Mouse (Mus musculus) heart, embryonic 11.5 days (tissue): ENCODE measurements around the gene Cep57l1. TPM values are rescaled to one million over a fixed set of nuclear protein-coding genes. Genes with fewer than 3 reads are reported as not detected.

Experiments used
- ATAC-seq: fragments of 200-750 bp; cut with Nextera tagmentation; replicated peaks from 2 replicates; pipeline ENCODE4 v1.8.0; 2017; ENCODE audit warnings: moderate library complexity; ENCODE audit not compliant: insufficient number of reproducible peaks, low FRiP score, low TSS enrichment
- H3K27ac ChIP-seq: fragments of 300-500 bp; sonication (generic); 2 replicates; pipeline ENCODE4 v1.5.1; 2014; ENCODE audit warnings: mild to moderate bottlenecking, low read depth, low read length
- H3K27me3 ChIP-seq: fragments of 300-500 bp; sonication (generic); 2 replicates; pipeline ENCODE4 v1.6.1; 2014; ENCODE audit warnings: mild to moderate bottlenecking, low read length, mixed read lengths; ENCODE audit not compliant: control insufficient read depth, insufficient read depth
- H3K36me3 ChIP-seq: fragments of 300-500 bp; sonication (generic); 2 replicates; pipeline ENCODE4 v1.6.1; 2014; ENCODE audit warnings: mild to moderate bottlenecking, low read length, moderate library complexity, mixed read lengths; ENCODE audit not compliant: control insufficient read depth, insufficient read depth
- H3K4me1 ChIP-seq: fragments of 300-500 bp; sonication (generic); 2 replicates; pipeline ENCODE4 v1.6.1; 2014; ENCODE audit warnings: low read length; ENCODE audit not compliant: control insufficient read depth, insufficient read depth
- H3K4me2 ChIP-seq: fragments of 300-500 bp; sonication (generic); 2 replicates; pipeline ENCODE4 v1.6.1; 2014; ENCODE audit warnings: mild to moderate bottlenecking, moderate library complexity
- H3K4me3 ChIP-seq: fragments of 300-500 bp; sonication (generic); 2 replicates; pipeline ENCODE4 v1.5.1; 2014; ENCODE audit warnings: low read depth, low read length
- H3K9ac ChIP-seq: fragments of 300-500 bp; sonication (generic); 2 replicates; pipeline ENCODE4 v1.6.1; 2014; ENCODE audit warnings: mild to moderate bottlenecking, low read depth, low read length, moderate library complexity
- H3K9me3 ChIP-seq: fragments of 300-500 bp; sonication (generic); replicated peaks from 2 replicates; pipeline ENCODE4 v1.6.1; 2016; ENCODE audit warnings: low read length; ENCODE audit not compliant: control insufficient read depth
- WGBS: fragments of 180-500 bp; shearing (Covaris S2); extraction: QIAGEN DNeasy Blood & Tissue Kit; methylation state at CpG from one replicate; pipeline ENCODE4 v1.1.7; 2014; ENCODE audit not compliant: insufficient replicate concordance; 5-methylcytosine and 5-hydroxymethylcytosine counted together
- polyA plus RNA-seq: library from polyadenylated mRNA; unstranded; fragments of >200 nt; fragmentation: Nextera tagmentation; extraction: Ambion mirVana; gene quantifications from 2 replicates; pipeline ENCODE4 v1.2.1, GENCODE M21; 2014

Cep57l1 gene
- polyA plus RNA-seq, 1 experiment from 2014 or later, result 22.8 TPM

GRCm38 (mm10) chr10:41766280-41766679 is 43.4 kb downstream of the Cep57l1 start:
- H3K27me3 ChIP-seq, result no peaks in the 10 kb centered on the region
- WGBS, result 67% methylated on average over 4 of the region's 4 CpGs
- H3K9me3 ChIP-seq, result no peaks in the 10 kb centered on the region
- no peak overlapping the region for H3K27ac ChIP-seq
- H3K4me2 ChIP-seq, result no peak overlapping the region
- H3K36me3 ChIP-seq, result no peaks in the 10 kb centered on the region
- ATAC-seq, result no peak
- 0 out of 2 replicates have a peak, but pooled peaks cover 3% of the 10 kb centered on the region for H3K4me1 ChIP-seq
- no peak overlapping the region for H3K9ac ChIP-seq
- no peak overlapping the region for H3K4me3 ChIP-seq

GRCm38 (mm10) chr10:41765586-41765985 is 44.1 kb downstream of the Cep57l1 start:
- Histone ChIP-seq H3K4me2 (no peak overlapping the region), H3K9me3 (no peaks in the 10 kb centered on the region), H3K9ac (no peak overlapping the region), H3K27ac (no peak overlapping the region), H3K4me3 (no peak overlapping the region), H3K27me3 (no peaks in the 10 kb centered on the region), H3K36me3 (no peaks in the 10 kb centered on the region), H3K4me1 (peaks cover 6% of the 10 kb centered on the region; the same call in 1 of the 2 replicates)
- ATAC-seq, result no peak
- WGBS, result 82% methylated on average over 4 of the region's 4 CpGs

- Histone ChIP-seq H3K36me3 (no peaks in the 10 kb centered on the region), H3K9ac (no peak overlapping the region), H3K4me3 (no peak overlapping the region), H3K4me2 (no peak overlapping the region), H3K27ac (no peak overlapping the region), H3K9me3 (no peaks in the 10 kb centered on the region), H3K27me3 (no peaks in the 10 kb centered on the region), H3K4me1 (peaks cover 5% of the 10 kb centered on the region; the same call in 1 of the 2 replicates)
- ATAC-seq, result no peak
- WGBS, result 80% methylated on average over 3 of the region's 3 CpGs
Observed at GRCm38 (mm10) chr10:41763741-41764385, 45.8 kb downstream of the Cep57l1 start.

- no peaks in the 10 kb centered on the region for H3K27me3 ChIP-seq
- WGBS, result 55% methylated on average over 3 of the region's 3 CpGs
- ATAC-seq, result no peak
- H3K9me3 ChIP-seq, result no peaks in the 10 kb centered on the region
- H3K4me2 ChIP-seq, result no peak overlapping the region
- H3K9ac ChIP-seq, result no peak overlapping the region
- peaks cover 5% of the 10 kb centered on the region; the same call in 1 of the 2 replicates for H3K4me1 ChIP-seq
- no peak overlapping the region for H3K4me3 ChIP-seq
- no peaks in the 10 kb centered on the region for H3K36me3 ChIP-seq
- no peak overlapping the region for H3K27ac ChIP-seq
Observed at GRCm38 (mm10) chr10:41760866-41761265, 48.8 kb downstream of the Cep57l1 start.

GRCm38 (mm10) chr10:41758041-41758440 is 51.6 kb downstream of the Cep57l1 start:
- peaks cover 5% of the 10 kb centered on the region; the same call in 1 of the 2 replicates for H3K4me1 ChIP-seq
- H3K27ac ChIP-seq, result no peak overlapping the region
- H3K9me3 ChIP-seq, result no peaks in the 10 kb centered on the region
- H3K9ac ChIP-seq, result no peak overlapping the region
- ATAC-seq, result no peak
- H3K4me3 ChIP-seq, result no peak overlapping the region
- H3K36me3 ChIP-seq, result no peaks in the 10 kb centered on the region
- H3K27me3 ChIP-seq, result no peaks in the 10 kb centered on the region
- H3K4me2 ChIP-seq, result no peak overlapping the region

GRCm38 (mm10) chr10:41757226-41757625 is 52.4 kb downstream of the Cep57l1 start:
- Histone ChIP-seq H3K4me1 (peaks cover 5% of the 10 kb centered on the region; the same call in 1 of the 2 replicates), H3K4me2 (no peak overlapping the region), H3K36me3 (no peaks in the 10 kb centered on the region), H3K4me3 (no peak overlapping the region), H3K27me3 (no peaks in the 10 kb centered on the region), H3K9me3 (no peaks in the 10 kb centered on the region), H3K9ac (no peak overlapping the region), H3K27ac (no peak overlapping the region)
- 94% methylated on average over 5 of the region's 5 CpGs for WGBS
- no peak for ATAC-seq

- Histone ChIP-seq H3K4me2 (no peak overlapping the region), H3K9me3 (no peaks in the 10 kb centered on the region), H3K4me3 (no peak overlapping the region), H3K27me3 (no peaks in the 10 kb centered on the region), H3K27ac (no peak overlapping the region), H3K4me1 (peaks cover 4% of the 10 kb centered on the region; the same call in 1 of the 2 replicates), H3K9ac (no peak overlapping the region), H3K36me3 (no peaks in the 10 kb centered on the region)
- WGBS, result 63% methylated on average over 14 of the region's 14 CpGs
- no peak for ATAC-seq
Observed at GRCm38 (mm10) chr10:41751867-41752480, 57.7 kb downstream of the Cep57l1 start.

- H3K27ac ChIP-seq, result no peak overlapping the region
- no peaks in the 10 kb centered on the region for H3K9me3 ChIP-seq
- H3K36me3 ChIP-seq, result no peaks in the 10 kb centered on the region
- H3K4me1 ChIP-seq, result peaks cover 4% of the 10 kb centered on the region; the same call in 1 of the 2 replicates
- no peak overlapping the region for H3K9ac ChIP-seq
- 75% methylated on average over 3 of the region's 3 CpGs for WGBS
- no peak overlapping the region for H3K4me3 ChIP-seq
- ATAC-seq, result no peak
- H3K4me2 ChIP-seq, result no peak overlapping the region
- H3K27me3 ChIP-seq, result no peaks in the 10 kb centered on the region
Observed at GRCm38 (mm10) chr10:41749306-41749705, 60.4 kb downstream of the Cep57l1 start.

- WGBS, result 92% methylated on average over 5 of the region's 5 CpGs
- H3K27me3 ChIP-seq, result no peaks in the 10 kb centered on the region
- no peak overlapping the region for H3K4me2 ChIP-seq
- no peak overlapping the region for H3K4me3 ChIP-seq
- H3K9me3 ChIP-seq, result no peaks in the 10 kb centered on the region
- no peak overlapping the region for H3K9ac ChIP-seq
- H3K4me1 ChIP-seq, result no peaks in the 10 kb centered on the region
- no peak for ATAC-seq
- H3K27ac ChIP-seq, result no peak overlapping the region
- H3K36me3 ChIP-seq, result no peaks in the 10 kb centered on the region
Observed at GRCm38 (mm10) chr10:41746554-41746953, 63.1 kb downstream of the Cep57l1 start.
